Mouse (Mus musculus) myocyte (in vitro differentiated cells): ENCODE data around the gene Mctp2.

ENCODE experiments used
- E2F4 ChIP-seq: IDR thresholded peaks from one replicate; pipeline ENCODE4 v1.6.1; 2011; ENCODE audit warnings: mild to moderate bottlenecking, control low read depth, moderate library complexity; ENCODE audit not compliant: insufficient read depth
- MAX ChIP-seq: IDR thresholded peaks from one replicate; pipeline ENCODE4 v1.6.1; 2011; ENCODE audit warnings: low read depth, mild to moderate bottlenecking, control low read depth
- MYOD1 ChIP-seq, 3 experiments: IDR thresholded peaks; one replicate each; pipeline ENCODE4 v1.6.1; 2011; ENCODE audit warnings: control low read depth in 2 of 3, low read depth in 2 of 3, mild to moderate bottlenecking in 2 of 3, moderate library complexity in 1 of 3; ENCODE audit not compliant: insufficient read length in 2 of 3, control insufficient read depth in 1 of 3
- POLR2A ChIP-seq: IDR thresholded peaks from one replicate; pipeline ENCODE4 v1.6.1; 2011; ENCODE audit warnings: low read depth, mild to moderate bottlenecking, control low read depth, moderate library complexity; ENCODE audit not compliant: insufficient read length
- USF1 ChIP-seq: IDR thresholded peaks from one replicate; pipeline ENCODE4 v1.6.1; 2011; ENCODE audit warnings: low read depth, mild to moderate bottlenecking, control low read depth, moderate library complexity

GRCm38 (mm10) chr7:72193304-72193703 is 113.1 kb downstream of the Mctp2 start:
- TF ChIP-seq POLR2A (no peak), E2F4 (no peak), USF1 (no peak), MYOD1 (IDR thresholded peaks at IDR 0.05; ENCODE audit: control insufficient read depth in 1 of 3, insufficient read length in 2 of 3, low read depth in 2 of 3) (no peak), MAX (no peak)
